Mouse (Mus musculus) Muller cell, postnatal 12 days (primary cell): ENCODE data around the gene Gm3755.
"Not testable (repeated sequence)": the region's sequence is repeated elsewhere in the genome, so short reads cannot be mapped to it uniquely, and the experiment has no call there.

Experiments used
- DNase-seq: peaks from one replicate; pipeline ENCODE4 v3.0.0-alpha.2; 2015; ENCODE audit errors: inconsistent ontology term

Gene Gm3755

DNA sequence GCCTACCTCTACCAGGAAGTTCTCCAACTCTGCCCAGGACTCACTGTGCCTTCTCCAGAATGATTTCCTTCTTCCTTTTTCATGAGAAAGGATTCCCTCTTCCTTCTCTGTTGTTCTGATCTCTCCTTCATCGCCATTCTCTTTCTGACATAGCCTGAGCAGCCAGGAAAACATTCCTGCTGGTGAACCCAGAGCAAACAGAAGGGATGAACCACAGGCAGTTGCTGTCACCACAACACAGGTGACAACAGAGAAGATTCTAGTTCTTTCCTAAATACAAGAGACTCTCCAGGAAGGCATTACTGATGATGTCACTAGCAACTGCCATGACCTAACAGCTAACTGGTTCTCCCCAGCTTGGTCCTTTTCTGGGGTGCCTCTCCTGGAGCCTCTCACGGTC, at the start of gene Gm3755:
Gene Gm3755 (minus strand): TSS at position 101 of the 400 bp plus-strand sequence.
- not testable (repeated sequence) for DNase-seq

DNA sequence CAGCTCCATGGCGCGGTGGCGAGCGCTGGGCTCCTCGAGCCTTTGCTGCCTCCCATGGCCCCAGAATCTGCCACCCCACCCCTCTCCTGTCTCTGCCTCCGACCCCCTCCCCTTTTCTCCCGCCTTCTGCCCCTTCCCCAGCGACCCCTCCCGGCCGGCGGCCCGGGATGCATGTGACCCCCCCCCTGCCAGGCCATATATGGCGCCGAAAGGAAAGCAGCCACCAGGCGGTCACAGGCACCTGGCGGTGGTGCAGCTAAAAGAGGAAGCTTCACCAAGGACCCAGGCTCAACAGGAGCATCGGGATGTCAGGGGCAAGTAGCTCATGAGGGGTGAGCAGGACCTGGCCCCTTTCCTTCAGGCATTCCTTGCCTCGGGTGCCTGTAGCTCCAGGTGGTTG, 38.0 kb upstream of the Gm3755 start:
- not testable (repeated sequence) for DNase-seq

DNA sequence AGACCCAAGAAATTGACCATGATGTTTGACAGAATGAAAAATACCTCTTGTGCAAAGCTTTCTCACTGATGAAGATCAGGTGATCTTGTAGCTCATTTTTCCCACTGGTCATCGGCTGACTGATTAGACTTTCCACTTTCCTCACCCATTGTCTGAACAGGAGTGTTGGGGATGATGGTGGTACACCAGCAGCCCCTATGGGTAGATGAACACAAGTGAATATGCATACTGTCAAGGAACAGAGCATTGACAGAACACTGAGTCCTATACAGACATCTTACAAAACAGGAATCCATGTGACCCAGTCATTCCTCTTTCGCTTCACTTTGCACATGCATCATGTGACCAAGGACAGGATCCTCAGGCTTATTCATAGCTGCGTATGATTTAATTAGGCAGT, 32.9 kb upstream of the Gm3755 start, which contains the start of gene Gm3752:
Gene Gm3752 (minus strand): TSS at position 101 of the 400 bp plus-strand sequence.
- DNase-seq = not testable (repeated sequence)

- DNase-seq = not testable (repeated sequence)
Observed at GRCm38 (mm10) chr14:7422496-7422895, 28.2 kb downstream of the Gm3755 start.
